Mouse (Mus musculus): ENCODE results near the gene Olfr1444. TPM values are rescaled to one million over a fixed set of nuclear protein-coding genes. Genes with fewer than 3 reads are reported as not detected.

The Olfr1444 gene
- polyA plus RNA-seq, 1 experiment from 2014 or later, result not detected

DNA sequence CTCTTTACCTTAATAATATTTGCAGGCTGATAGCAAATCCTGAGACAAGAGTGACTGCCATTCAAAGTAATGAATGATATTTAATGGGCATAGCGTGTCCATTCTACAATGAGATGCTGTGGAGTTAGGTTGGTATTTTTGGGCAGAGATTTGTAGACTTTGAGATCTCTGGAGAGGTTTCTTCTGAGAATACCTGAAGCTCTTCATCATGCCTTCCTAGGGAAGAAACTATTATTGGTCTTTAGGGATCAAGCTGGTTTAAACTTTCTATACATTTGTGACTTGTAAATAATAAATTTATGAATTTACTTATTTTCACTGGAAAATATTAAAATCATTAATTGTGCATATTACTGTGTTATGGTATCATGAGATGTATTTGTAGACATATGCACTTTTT is 36.3 kb downstream of the Olfr1444 start, which contains the start of gene Olfr1446:
Olfr1446 (minus strand) TSS at position 101 of the 400 bp plus-strand sequence.
- Histone ChIP-seq H3K4me1 (no peaks in the 10 kb centered on the region), H3K4me2 (no peak within 1 kb of the TSS), H3K9me3 (no peaks in the 10 kb centered on the region), H3K27me3 (replicated peaks) (no peaks in the 10 kb centered on the region), H3K4me3 (replicated peaks) (no peak within 1 kb of the TSS), H3K9ac (no peak within 1 kb of the TSS), H3K27ac (no peak within 1 kb of the TSS), H3K36me3 (no peaks in the 10 kb centered on the region)
- 73% methylated on average over 1 of the region's 1 CpGs for WGBS
- ATAC-seq (ENCODE audit: insufficient read depth, low FRiP score, low read depth), result no peak

DNA sequence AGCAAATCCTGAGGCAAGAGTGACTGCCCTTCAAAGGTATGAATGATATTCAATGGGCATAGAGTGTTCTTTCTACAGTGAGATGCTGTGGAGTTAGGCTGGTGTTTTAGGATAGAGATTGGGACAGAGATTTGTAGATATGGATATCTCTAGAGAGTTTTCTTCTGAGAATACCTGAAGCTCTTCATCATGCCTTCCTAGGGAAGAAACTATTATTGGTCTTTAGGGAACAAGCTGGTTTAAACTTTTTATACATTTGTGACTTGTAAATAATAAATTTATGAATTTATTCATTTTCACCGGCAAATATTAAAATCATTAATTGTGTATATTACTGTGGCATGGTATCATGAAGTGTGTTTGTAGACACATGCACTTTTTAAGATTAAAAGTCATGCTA is 46.6 kb downstream of the Olfr1444 start, which contains the start of gene Olfr1447:
Olfr1447 (minus strand) TSS at position 101 of the 400 bp plus-strand sequence.
- ATAC-seq (ENCODE audit: insufficient read depth, low FRiP score, low read depth), result no peak

More for the DNA sequence above, 46.6 kb downstream of the Olfr1444 start, which contains the start of gene Olfr1447:
- H3K27me3 ChIP-seq (replicated peaks), result no peaks in the 10 kb centered on the region
- H3K9ac ChIP-seq, result no peak within 1 kb of the TSS
- no peaks in the 10 kb centered on the region for H3K4me1 ChIP-seq
- H3K9me3 ChIP-seq, result no peaks in the 10 kb centered on the region
- no peak within 1 kb of the TSS for H3K4me2 ChIP-seq
- H3K36me3 ChIP-seq, result no peaks in the 10 kb centered on the region
- no peak within 1 kb of the TSS for H3K4me3 ChIP-seq (replicated peaks)
- 96% methylated on average over 1 of the region's 1 CpGs for WGBS
- H3K27ac ChIP-seq, result no peak within 1 kb of the TSS

Other genes with a start within 250 kb of the Olfr1444 start
- gene Glyat, start 224.0 kb upstream of the Olfr1444 start, polyA plus RNA-seq (2015; fragmentation: Nextera tagmentation; extraction: Ambion mirVana), result not detected in 2 replicates
- gene Olfr1442, start 186.8 kb upstream of the Olfr1444 start, polyA plus RNA-seq (2015; fragmentation: Nextera tagmentation; extraction: Ambion mirVana), result not detected in 2 replicates
- not detected in 2 replicates for gene Olfr1443, start 179.2 kb upstream of the Olfr1444 start, polyA plus RNA-seq (2015; fragmentation: Nextera tagmentation; extraction: Ambion mirVana)
- 0.43 and 0.82 TPM in 2 replicates for gene Keg1, start 161.5 kb upstream of the Olfr1444 start, polyA plus RNA-seq (2015; fragmentation: Nextera tagmentation; extraction: Ambion mirVana)
- gene Cntf, start 91.7 kb upstream of the Olfr1444 start, polyA plus RNA-seq (2015; fragmentation: Nextera tagmentation; extraction: Ambion mirVana), result 1.2 TPM in 2 replicates
- 13.9 and 14.5 TPM in 2 replicates for gene Zfp91, start 61.2 kb upstream of the Olfr1444 start, polyA plus RNA-seq (2015; fragmentation: Nextera tagmentation; extraction: Ambion mirVana)
- gene Lpxn, start 61.1 kb upstream of the Olfr1444 start, polyA plus RNA-seq (2015; fragmentation: Nextera tagmentation; extraction: Ambion mirVana), result 2.5 and 2.6 TPM in 2 replicates
- gene Gm5244, start 10.6 kb upstream of the Olfr1444 start, polyA plus RNA-seq (2015; fragmentation: Nextera tagmentation; extraction: Ambion mirVana), result not detected in 2 replicates
- not detected in 2 replicates for gene Olfr1445, start 26.6 kb downstream of the Olfr1444 start, polyA plus RNA-seq (2015; fragmentation: Nextera tagmentation; extraction: Ambion mirVana)
- gene Olfr1446, start 36.2 kb downstream of the Olfr1444 start, polyA plus RNA-seq (2015; fragmentation: Nextera tagmentation; extraction: Ambion mirVana), result not detected in 2 replicates
- not detected in 2 replicates for gene Olfr1447, start 46.5 kb downstream of the Olfr1444 start, polyA plus RNA-seq (2015; fragmentation: Nextera tagmentation; extraction: Ambion mirVana)
- not detected in 2 replicates for gene Olfr1448, start 67.1 kb downstream of the Olfr1444 start, polyA plus RNA-seq (2015; fragmentation: Nextera tagmentation; extraction: Ambion mirVana)
- not detected in 2 replicates for gene Olfr1449, start 73.6 kb downstream of the Olfr1444 start, polyA plus RNA-seq (2015; fragmentation: Nextera tagmentation; extraction: Ambion mirVana)
- gene Olfr1450, start 93.0 kb downstream of the Olfr1444 start, polyA plus RNA-seq (2015; fragmentation: Nextera tagmentation; extraction: Ambion mirVana), result not detected in 2 replicates
- not detected in 2 replicates for gene Olfr1451, start 137.7 kb downstream of the Olfr1444 start, polyA plus RNA-seq (2015; fragmentation: Nextera tagmentation; extraction: Ambion mirVana)
- not detected in 2 replicates for gene Olfr1453, start 171.0 kb downstream of the Olfr1444 start, polyA plus RNA-seq (2015; fragmentation: Nextera tagmentation; extraction: Ambion mirVana)
- gene Olfr1454, start 203.3 kb downstream of the Olfr1444 start, polyA plus RNA-seq (2015; fragmentation: Nextera tagmentation; extraction: Ambion mirVana), result not detected in 2 replicates
- gene Olfr1457, start 240.6 kb downstream of the Olfr1444 start, polyA plus RNA-seq (2015; fragmentation: Nextera tagmentation; extraction: Ambion mirVana), result not detected in 2 replicates
- not detected in 2 replicates for gene Olfr1458, start 249.5 kb downstream of the Olfr1444 start, polyA plus RNA-seq (2015; fragmentation: Nextera tagmentation; extraction: Ambion mirVana)